Mouse (Mus musculus) MEL (cell line): Measurements from ENCODE around the gene Mfn1. TPM values are rescaled to one million over a fixed set of nuclear protein-coding genes. Genes with fewer than 3 reads are reported as not detected.

Experiments
- DNase-seq: peaks from one replicate; pipeline ENCODE4 v3.0.0; 2011; ENCODE audit warnings: low read depth, low spot score
- H3K27ac ChIP-seq: 2 replicates; pipeline ENCODE4 v1.5.1; 2012; ENCODE audit warnings: low read depth, mild to moderate bottlenecking, control low read depth, low read length, moderate library complexity; ENCODE audit not compliant: control insufficient read depth
- H3K27me3 ChIP-seq, 2 experiments: fragments of 150-350 bp in 1 of 2; sonication (generic) in 1 of 2; 2 replicates each; pipeline ENCODE4 v1.6.1; 2012; ENCODE audit warnings: low read length in 2 of 2, mild to moderate bottlenecking in 2 of 2, improper control_type of control experiment in 1 of 2, moderate library complexity in 1 of 2; ENCODE audit not compliant: insufficient read depth in 2 of 2, control insufficient read depth in 1 of 2
- H3K36me3 ChIP-seq, 2 experiments: 2 replicates each; pipeline ENCODE4 v1.6.1; 2012 to 2014; ENCODE audit warnings: low read length in 2 of 2, improper control_type of control experiment in 1 of 2, inconsistent platforms in 1 of 2, mild to moderate bottlenecking in 1 of 2; ENCODE audit not compliant: insufficient read depth in 2 of 2, control insufficient read depth in 1 of 2
- H3K4me1 ChIP-seq, 2 experiments: fragments of 150-350 bp in 1 of 2; sonication (generic) in 1 of 2; 2 replicates each; pipeline ENCODE4 v1.6.1; 2012; ENCODE audit warnings: low read length in 2 of 2, improper control_type of control experiment in 1 of 2, mild to moderate bottlenecking in 1 of 2; ENCODE audit not compliant: insufficient read depth in 2 of 2, control insufficient read depth in 1 of 2
- H3K4me3 ChIP-seq, 2 experiments: fragments of 150-350 bp in 1 of 2; sonication (generic) in 1 of 2; 2 replicates each; pipeline ENCODE4 v1.5.1; 2012; ENCODE audit warnings: low read depth in 2 of 2, low read length in 2 of 2, mild to moderate bottlenecking in 2 of 2, moderate library complexity in 2 of 2, control low read depth in 1 of 2, improper control_type of control experiment in 1 of 2; ENCODE audit not compliant: control insufficient read depth in 1 of 2, insufficient read depth in 1 of 2
- H3K79me2 ChIP-seq: 2 replicates; pipeline ENCODE4 v1.6.1; 2012; ENCODE audit warnings: mild to moderate bottlenecking, low read length, moderate library complexity; ENCODE audit not compliant: control insufficient read depth, poor library complexity, insufficient read depth
- H3K9ac ChIP-seq: 2 replicates; pipeline ENCODE4 v1.6.1; 2012; ENCODE audit warnings: low read depth, mild to moderate bottlenecking, control low read depth, low read length, moderate library complexity; ENCODE audit not compliant: control insufficient read depth, poor library complexity, severe bottlenecking
- H3K9me3 ChIP-seq: fragments of 150-350 bp; sonication (generic); replicated peaks from 2 replicates; pipeline ENCODE4 v1.6.1; 2012; ENCODE audit warnings: mild to moderate bottlenecking, low read length, improper control_type of control experiment, moderate library complexity; ENCODE audit not compliant: insufficient read depth
- CHD1 ChIP-seq: IDR thresholded peaks from 2 replicates; pipeline ENCODE4 v1.6.1; 2012; ENCODE audit warnings: low read depth, mild to moderate bottlenecking, inconsistent platforms, low read length, improper control_type of control experiment
- CTCF ChIP-seq, 3 experiments: IDR thresholded peaks in 2 of 3; conservative IDR thresholded peaks in 1 of 3; 2 replicates each; pipeline ENCODE4 v1.5.1; 2011 to 2012; ENCODE audit warnings: low read length in 3 of 3, low read depth in 2 of 3, mild to moderate bottlenecking in 2 of 3, improper control_type of control experiment in 1 of 3, inconsistent platforms in 1 of 3, mixed read lengths in 1 of 3, moderate library complexity in 1 of 3; ENCODE audit not compliant: control insufficient read depth in 1 of 3, insufficient read depth in 1 of 3, poor library complexity in 1 of 3, severe bottlenecking in 1 of 3
- E2F4 ChIP-seq: IDR thresholded peaks from 2 replicates; pipeline ENCODE4 v1.6.1; 2011; ENCODE audit warnings: low read depth, low read length, improper control_type of control experiment, borderline replicate concordance
- ELF1 ChIP-seq: IDR thresholded peaks from 2 replicates; pipeline ENCODE4 v1.6.1; 2014; ENCODE audit warnings: low read depth, mild to moderate bottlenecking, inconsistent platforms, low read length, improper control_type of control experiment, moderate library complexity
- EP300 ChIP-seq, 2 experiments: IDR thresholded peaks; 2 replicates each; pipeline ENCODE4 v1.6.1; 2011; ENCODE audit warnings: improper control_type of control experiment in 2 of 2, low read length in 2 of 2, low read depth in 1 of 2, mild to moderate bottlenecking in 1 of 2
- ETS1 ChIP-seq: IDR thresholded peaks from 2 replicates; pipeline ENCODE4 v1.6.1; 2012; ENCODE audit warnings: low read depth, mild to moderate bottlenecking, inconsistent platforms, low read length, improper control_type of control experiment, moderate library complexity
- GATA1 ChIP-seq: IDR thresholded peaks from 2 replicates; pipeline ENCODE4 v1.6.1; 2011; ENCODE audit warnings: low read depth, low read length, improper control_type of control experiment
- HCFC1 ChIP-seq: IDR thresholded peaks from 2 replicates; pipeline ENCODE4 v1.6.1; 2012; ENCODE audit warnings: low read depth, mild to moderate bottlenecking, inconsistent platforms, low read length, improper control_type of control experiment, moderate library complexity
- KAT2A ChIP-seq: conservative IDR thresholded peaks from 2 replicates; pipeline ENCODE4 v1.6.1; 2012; ENCODE audit warnings: low read depth, low read length, improper control_type of control experiment, inconsistent platforms
- MAFK ChIP-seq: IDR thresholded peaks from 2 replicates; pipeline ENCODE4 v1.6.1; 2011; ENCODE audit warnings: low read depth, mild to moderate bottlenecking, low read length, improper control_type of control experiment, borderline replicate concordance
- MAX ChIP-seq: IDR thresholded peaks from 2 replicates; pipeline ENCODE4 v1.6.1; 2011; ENCODE audit warnings: low read length, improper control_type of control experiment
- MAZ ChIP-seq: IDR thresholded peaks from 2 replicates; pipeline ENCODE4 v1.6.1; 2012; ENCODE audit warnings: low read depth, mild to moderate bottlenecking, inconsistent platforms, low read length, improper control_type of control experiment
- MXI1 ChIP-seq: IDR thresholded peaks from 2 replicates; pipeline ENCODE4 v1.6.1; 2011; ENCODE audit warnings: mild to moderate bottlenecking, low read depth, low read length, improper control_type of control experiment
- MYB ChIP-seq: IDR thresholded peaks from 2 replicates; pipeline ENCODE4 v1.6.1; 2011; ENCODE audit warnings: mild to moderate bottlenecking, low read depth, low read length, improper control_type of control experiment
- MYC ChIP-seq: IDR thresholded peaks from 2 replicates; pipeline ENCODE4 v1.6.1; 2011; ENCODE audit warnings: low read depth, mild to moderate bottlenecking, low read length, improper control_type of control experiment, moderate library complexity
- NELFE ChIP-seq: IDR thresholded peaks from 2 replicates; pipeline ENCODE4 v1.6.1; 2011; ENCODE audit warnings: low read depth, low read length, improper control_type of control experiment
- NRF1 ChIP-seq: IDR thresholded peaks from 2 replicates; pipeline ENCODE4 v1.6.1; 2014; ENCODE audit warnings: low read depth, mild to moderate bottlenecking, inconsistent platforms, low read length, improper control_type of control experiment, moderate library complexity; ENCODE audit not compliant: poor library complexity, insufficient read depth, severe bottlenecking
- POLR2A ChIP-seq, 2 experiments: IDR thresholded peaks; 2 replicates each; pipeline ENCODE4 v1.6.1; 2011 to 2012; ENCODE audit warnings: low read length in 2 of 2, mild to moderate bottlenecking in 2 of 2, control low read depth in 1 of 2, improper control_type of control experiment in 1 of 2, low read depth in 1 of 2, moderate library complexity in 1 of 2; ENCODE audit not compliant: control insufficient read depth in 1 of 2, insufficient read depth in 1 of 2, poor library complexity in 1 of 2
- RCOR1 ChIP-seq: IDR thresholded peaks from 2 replicates; pipeline ENCODE4 v1.6.1; 2012; ENCODE audit warnings: low read depth, mild to moderate bottlenecking, inconsistent platforms, low read length, improper control_type of control experiment
- SIN3A ChIP-seq: IDR thresholded peaks from 2 replicates; pipeline ENCODE4 v1.6.1; 2012; ENCODE audit warnings: low read length, improper control_type of control experiment, inconsistent platforms
- TAL1 ChIP-seq: IDR thresholded peaks from 2 replicates; pipeline ENCODE4 v1.6.1; 2012; ENCODE audit warnings: mild to moderate bottlenecking, inconsistent platforms, low read length, moderate library complexity, mixed read lengths
- TBP ChIP-seq: IDR thresholded peaks from 2 replicates; pipeline ENCODE4 v1.8.0; 2011; ENCODE audit warnings: low read depth, low read length, improper control_type of control experiment
- TCF12 ChIP-seq: IDR thresholded peaks from 2 replicates; pipeline ENCODE4 v1.6.1; 2014; ENCODE audit warnings: low read depth, mild to moderate bottlenecking, inconsistent platforms, low read length, improper control_type of control experiment, moderate library complexity
- USF1 ChIP-seq: IDR thresholded peaks from 2 replicates; pipeline ENCODE4 v1.6.1; 2014; ENCODE audit warnings: low read depth, mild to moderate bottlenecking, inconsistent platforms, low read length, improper control_type of control experiment, moderate library complexity
- ZC3H11A ChIP-seq: IDR thresholded peaks from 2 replicates; pipeline ENCODE4 v1.6.1; 2012; ENCODE audit warnings: low read depth, mild to moderate bottlenecking, inconsistent platforms, low read length, improper control_type of control experiment
- ZNF384 ChIP-seq: IDR thresholded peaks from 2 replicates; pipeline ENCODE4 v1.6.1; 2012; ENCODE audit warnings: low read depth, mild to moderate bottlenecking, inconsistent platforms, low read length, improper control_type of control experiment
- polyA plus RNA-seq, 2 experiments: library from polyadenylated mRNA; stranded (reverse) in 1 of 2; unstranded in 1 of 2; fragments of >175 nt in 1 of 2; fragments of >200 nt in 1 of 2; gene quantifications; 2 replicates each; pipeline versions ENCODE4 v1.2.1 to v1.2.4; 2012; ENCODE audit warnings: low replicate concordance in 2 of 2, low read depth in 1 of 2; ENCODE audit not compliant: insufficient read length in 2 of 2, insufficient read depth in 1 of 2, missing spikeins in 1 of 2
- total RNA-seq: library from RNA; depleted of rRNA; stranded (reverse); fragments of 300-350 nt; gene quantifications from 2 replicates; pipeline ENCODE4 v1.2.3, GENCODE M21; 2012

The Mfn1 gene
- total and polyA plus RNA-seq, 3 experiments = 25.5 to 29.4 TPM; not detected in 1

GRCm38 (mm10) chr3:32511191-32511550 is 18.1 kb upstream of the Mfn1 start (continued):
- peak; percentile 20; the same call in 1 of the 2 replicates for TF ChIP-seq MYC

DNA sequence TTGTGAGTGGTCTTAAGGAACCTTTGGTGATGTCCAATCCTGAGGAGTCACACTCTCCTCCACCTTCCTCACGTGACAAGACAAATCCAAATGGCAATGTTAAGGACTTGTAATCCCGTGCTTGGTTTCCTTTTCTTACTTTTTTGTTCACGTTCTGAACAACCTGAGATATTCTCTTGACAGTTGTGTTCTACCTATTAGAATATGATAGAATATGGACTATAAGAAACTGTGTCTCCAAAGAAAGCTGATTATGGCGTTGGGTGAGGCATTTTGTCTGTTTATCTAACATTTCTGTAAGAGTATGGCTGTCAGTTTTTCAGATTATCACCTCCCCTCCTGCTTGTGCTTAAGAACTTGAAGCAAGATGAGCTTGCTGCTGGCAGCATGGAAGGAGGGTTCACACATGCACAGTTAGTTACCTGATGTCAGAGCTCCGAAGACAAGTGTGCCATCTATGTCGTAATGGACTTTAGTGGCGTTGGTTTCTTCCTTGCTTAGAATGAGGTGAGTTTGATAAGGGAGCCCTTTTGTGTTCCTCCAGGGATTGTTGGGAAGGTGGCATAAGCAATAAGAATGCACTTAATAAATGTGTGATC is 16.5 kb upstream of the Mfn1 start:
- TF ChIP-seq MXI1 = peak; percentile 59; the same call in 1 of the 2 replicates
- peak; percentile 52; the same call in 1 of the 2 replicates for TF ChIP-seq USF1
- peak in 1 of 2 experiments; percentile 45; a peak in 1 of 4 replicates for TF ChIP-seq EP300 (IDR thresholded peaks at IDR 0.05; ENCODE audit: low read depth in 1 of 2, low read length in 2 of 2)
- TF ChIP-seq GATA1 = no peak
- peak; percentile 52 for DNase-seq
- Histone ChIP-seq H3K36me3 (peaks cover 6 to 20% of the 10 kb centered on the region in 2 experiments), H3K79me2 (peaks cover 23% of the 10 kb centered on the region), H3K4me3 (peak overlapping the region in 1 of 2 experiments; percentile 53; a peak in 1 of 4 replicates), H3K27ac (peak overlapping the region; percentile 5; the same call in 1 of the 2 replicates), H3K9me3 (no peaks in the 10 kb centered on the region), H3K9ac (peak overlapping the region; percentile 9; the same call in 1 of the 2 replicates), H3K4me1 (peaks cover 14 to 18% of the 10 kb centered on the region in 2 experiments), H3K27me3 (no peaks in the 10 kb centered on the region)

DNA sequence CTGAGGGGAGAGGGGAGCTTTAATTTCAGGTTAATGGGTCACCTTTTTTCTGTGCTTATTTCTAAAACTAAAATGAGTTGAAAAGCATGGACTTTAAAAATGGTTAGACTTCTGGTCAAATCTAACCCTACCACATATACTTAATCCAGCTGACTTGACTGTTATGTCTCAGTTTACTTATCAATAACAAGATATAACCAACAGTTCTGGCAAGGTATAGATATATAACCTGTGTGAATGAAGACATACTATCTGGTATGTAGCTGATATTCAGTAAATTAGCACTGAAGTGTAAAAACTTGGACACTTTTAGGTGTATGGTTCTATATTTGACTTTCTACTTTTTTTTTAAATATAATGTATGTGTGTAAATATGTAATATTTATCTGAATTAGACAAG is 15.7 kb upstream of the Mfn1 start:
- Histone ChIP-seq H3K4me3 (no peak overlapping the region), H3K79me2 (peaks cover 23% of the 10 kb centered on the region), H3K9me3 (no peaks in the 10 kb centered on the region), H3K4me1 (peaks cover 14 to 18% of the 10 kb centered on the region in 2 experiments), H3K9ac (no peak overlapping the region)
- no peak for DNase-seq
- TF ChIP-seq POLR2A (IDR thresholded peaks at IDR 0.05; ENCODE audit: control insufficient read depth in 1 of 2, insufficient read depth in 1 of 2, low read depth in 1 of 2, low read length in 2 of 2, poor library complexity in 1 of 2) (no peak), CTCF (IDR thresholded peaks at IDR 0.05 in 2 of 3, conservative IDR thresholded peaks at IDR 0.05 in 1 of 3; ENCODE audit: control insufficient read depth in 1 of 3, insufficient read depth in 1 of 3, low read depth in 2 of 3, low read length in 3 of 3, poor library complexity in 1 of 3, severe bottlenecking in 1 of 3) (no peak), SIN3A (no peak), NRF1 (no peak), CHD1 (no peak), ELF1 (no peak), TCF12 (no peak; the same call in 1 of the 2 replicates), ZC3H11A (no peak), MAZ (no peak), MXI1 (no peak), GATA1 (peak; percentile 38; the same call in 1 of the 2 replicates), KAT2A (no peak), MYB (peak; percentile 44; the same call in 1 of the 2 replicates), NELFE (no peak), HCFC1 (no peak), MAX (no peak), E2F4 (no peak), ETS1 (peak; percentile 49; the same call in 1 of the 2 replicates), RCOR1 (no peak), ZNF384 (no peak), TBP (no peak), EP300 (IDR thresholded peaks at IDR 0.05; ENCODE audit: low read depth in 1 of 2, low read length in 2 of 2) (peak; percentile 58 to 82), MAFK (no peak), TAL1 (no peak)
- TF ChIP-seq, all 39 proteins: peak for 4
- Histone ChIP-seq H3K27me3 (no peaks in the 10 kb centered on the region), H3K27ac (peak overlapping the region; percentile 0; the same call in 1 of the 2 replicates), H3K36me3 (peaks cover 8 to 20% of the 10 kb centered on the region in 2 experiments)
